Mouse (Mus musculus) neutrophil, adult 5-6 weeks (primary cell): ENCODE data around the gene Oaz1. TPM values are rescaled to one million over a fixed set of nuclear protein-coding genes. Genes with fewer than 3 reads are reported as not detected.

Experiments used
- ATAC-seq: fragments of 151-379, 151-347 bp; 2 replicates; pipeline ENCODE4 v1.8.0; 2017; ENCODE audit warnings: mild to moderate bottlenecking, moderate TSS enrichment; ENCODE audit not compliant: insufficient number of reproducible peaks, poor library complexity, low FRiP score, severe bottlenecking; ENCODE audit errors: extremely low read depth
- total RNA-seq: library from RNA; stranded (forward); fragments of 200-1000 nt; gene quantifications from 2 replicates; pipeline ENCODE4 v1.2.3, GENCODE M21; 2017

Gene Oaz1
- total RNA-seq: 227 and 271 TPM in 2 replicates

GRCm38 (mm10) chr10:80826151-80827062, at the start of gene Oaz1:
TSS of gene Oaz1 (plus strand) at chr10:80826656.
- peak; percentile 92 for ATAC-seq

DNA sequence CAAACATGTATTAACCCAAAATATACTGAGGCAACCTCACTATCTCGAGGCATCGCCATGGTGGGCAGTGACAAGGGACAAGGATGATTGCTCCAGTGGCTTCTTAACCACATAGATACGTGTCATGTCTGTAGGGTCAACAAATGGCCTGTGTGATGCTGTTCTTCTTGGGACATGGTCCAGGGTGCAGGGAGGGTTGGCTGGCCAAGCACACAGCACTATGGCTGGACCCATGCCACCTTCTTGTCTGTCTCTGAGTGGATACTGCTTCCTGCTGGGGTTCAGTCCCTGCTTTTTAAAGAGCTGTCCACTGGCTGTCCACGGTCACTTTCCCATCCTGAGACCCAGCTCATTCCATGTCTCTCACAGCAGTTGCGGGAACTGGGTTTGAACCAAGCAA, 49.3 kb upstream of the Oaz1 start:
- no peak for ATAC-seq

GRCm38 (mm10) chr10:80779565-80779964, 46.9 kb upstream of the Oaz1 start:
- no peak for ATAC-seq

DNA sequence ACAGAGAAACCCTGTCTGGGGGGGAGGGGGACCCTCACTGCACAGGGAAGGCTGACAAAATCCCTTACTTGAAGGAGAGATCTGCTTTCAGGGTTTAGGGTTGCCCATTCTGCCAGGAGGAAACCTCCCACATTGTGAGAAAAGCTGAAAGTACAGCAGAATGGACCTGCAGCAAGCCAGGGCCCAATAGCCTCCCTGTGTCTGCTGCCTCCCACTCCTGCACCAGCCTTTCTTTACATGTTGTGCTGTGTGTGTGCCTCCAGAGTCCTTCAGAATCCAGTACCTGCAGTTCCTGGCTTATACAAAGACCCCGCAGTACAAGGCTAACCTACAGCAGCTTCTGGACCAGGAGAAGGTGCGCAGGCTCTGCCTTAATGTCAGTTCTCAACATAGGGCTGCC, 42.2 kb upstream of the Oaz1 start:
- no peak for ATAC-seq

DNA sequence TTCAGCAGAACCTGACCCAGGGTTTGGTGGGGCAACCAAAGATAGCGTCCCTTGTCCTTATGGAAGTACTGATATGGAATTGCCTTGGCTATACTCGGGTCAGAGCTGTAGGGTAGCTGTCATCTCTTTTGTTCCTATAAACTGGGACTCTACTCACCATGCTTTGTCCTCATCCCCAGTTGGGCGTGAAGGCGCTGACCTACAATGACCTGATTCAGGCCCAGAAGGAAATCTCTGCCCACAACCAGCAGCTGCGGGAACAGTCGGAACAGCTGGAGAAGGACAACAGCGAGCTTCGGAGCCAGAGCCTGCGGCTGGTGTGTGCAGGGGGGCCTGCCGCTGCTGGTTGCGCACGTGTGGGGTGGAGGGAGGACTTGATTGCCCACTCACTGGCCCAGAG, 41.6 kb upstream of the Oaz1 start:
- ATAC-seq: no peak

- ATAC-seq: no peak
Observed at GRCm38 (mm10) chr10:80785963-80786362, 40.5 kb upstream of the Oaz1 start.

DNA sequence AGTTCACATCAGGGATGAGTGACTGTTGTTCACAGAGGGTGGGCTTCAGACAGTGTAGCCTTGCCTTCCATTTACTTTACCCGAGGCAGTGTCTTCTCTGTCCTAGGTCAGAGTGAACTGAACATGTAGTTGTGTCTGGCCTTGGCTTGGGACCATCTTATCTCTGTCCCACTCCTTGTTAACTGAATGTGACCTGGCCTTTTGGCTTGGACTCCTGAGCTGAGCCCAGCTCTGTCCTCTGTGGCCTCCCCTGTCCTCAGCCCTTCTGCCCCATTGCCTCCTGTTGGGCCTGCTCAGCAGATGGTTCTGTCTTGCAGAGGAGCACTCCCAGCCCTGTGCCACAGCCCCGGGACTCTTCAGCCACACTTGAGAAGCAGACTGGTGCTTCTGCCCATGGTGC, 38.9 kb upstream of the Oaz1 start:
- no peak for ATAC-seq

DNA sequence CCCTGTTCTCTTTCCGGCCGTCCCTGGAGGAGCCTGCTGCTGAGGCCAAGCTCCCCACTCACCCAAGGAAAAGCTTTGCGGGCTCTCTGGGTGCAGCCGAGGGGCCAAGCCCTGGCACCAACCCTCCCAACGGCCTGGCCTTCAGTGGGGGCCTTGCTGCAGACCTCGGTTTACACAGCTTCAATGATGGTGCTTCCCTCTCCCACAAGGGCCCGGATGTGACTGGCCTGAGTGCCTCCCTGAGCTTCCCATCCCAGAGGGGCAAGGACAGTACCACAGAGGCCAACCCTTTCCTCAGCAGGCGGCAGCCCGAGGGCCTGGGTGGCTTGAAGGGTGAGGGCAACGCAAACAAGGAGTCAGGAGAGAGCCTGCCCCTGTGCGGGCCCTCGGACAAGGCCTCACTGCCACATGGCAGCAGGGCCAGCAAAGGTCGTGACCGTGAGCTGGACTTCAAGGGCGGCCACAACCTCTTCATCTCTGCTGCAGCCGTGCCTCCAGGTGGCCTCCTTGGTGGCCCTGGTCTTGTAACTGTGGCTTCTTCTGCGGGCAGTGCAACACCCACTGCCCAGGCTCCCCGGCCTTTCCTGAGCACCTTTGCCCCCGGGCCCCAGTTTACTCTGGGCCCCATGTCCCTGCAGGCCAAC, 35.6 kb upstream of the Oaz1 start:
- no peak for ATAC-seq

DNA sequence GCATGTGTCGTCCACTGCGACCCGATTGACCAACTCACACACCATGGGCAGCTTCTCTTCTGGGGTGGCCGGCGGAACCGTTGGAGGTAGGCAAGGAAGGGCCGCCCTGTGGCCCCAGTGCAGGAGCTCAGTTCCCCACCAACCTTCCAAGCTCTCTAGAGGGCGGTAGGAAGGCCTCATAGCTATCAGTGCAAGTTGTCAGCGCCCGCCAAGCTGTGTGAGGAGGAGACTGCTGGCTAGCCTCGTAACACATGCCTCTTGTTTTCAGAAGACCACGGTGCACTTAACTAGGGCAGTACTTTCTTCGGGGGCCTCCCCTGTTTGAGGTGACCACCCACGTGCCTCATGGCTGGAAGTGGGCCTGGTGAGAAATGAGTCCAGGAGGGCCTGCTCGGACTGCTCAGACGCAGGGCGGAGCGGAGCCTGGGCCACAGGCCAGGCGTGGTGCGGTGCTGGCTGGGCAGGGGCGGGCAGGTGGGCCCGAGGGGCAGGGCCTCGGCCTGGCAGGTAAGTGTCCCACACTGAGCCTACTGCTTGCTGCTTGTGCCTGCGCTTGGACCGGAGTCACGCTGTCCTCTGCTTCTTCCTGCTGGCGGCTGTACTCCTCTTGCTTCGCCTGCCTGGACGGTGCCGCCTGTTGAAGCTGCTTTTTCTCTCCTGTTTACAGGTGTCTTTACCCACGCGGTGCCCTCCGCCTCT, 34.8 kb upstream of the Oaz1 start:
- no peak for ATAC-seq

DNA sequence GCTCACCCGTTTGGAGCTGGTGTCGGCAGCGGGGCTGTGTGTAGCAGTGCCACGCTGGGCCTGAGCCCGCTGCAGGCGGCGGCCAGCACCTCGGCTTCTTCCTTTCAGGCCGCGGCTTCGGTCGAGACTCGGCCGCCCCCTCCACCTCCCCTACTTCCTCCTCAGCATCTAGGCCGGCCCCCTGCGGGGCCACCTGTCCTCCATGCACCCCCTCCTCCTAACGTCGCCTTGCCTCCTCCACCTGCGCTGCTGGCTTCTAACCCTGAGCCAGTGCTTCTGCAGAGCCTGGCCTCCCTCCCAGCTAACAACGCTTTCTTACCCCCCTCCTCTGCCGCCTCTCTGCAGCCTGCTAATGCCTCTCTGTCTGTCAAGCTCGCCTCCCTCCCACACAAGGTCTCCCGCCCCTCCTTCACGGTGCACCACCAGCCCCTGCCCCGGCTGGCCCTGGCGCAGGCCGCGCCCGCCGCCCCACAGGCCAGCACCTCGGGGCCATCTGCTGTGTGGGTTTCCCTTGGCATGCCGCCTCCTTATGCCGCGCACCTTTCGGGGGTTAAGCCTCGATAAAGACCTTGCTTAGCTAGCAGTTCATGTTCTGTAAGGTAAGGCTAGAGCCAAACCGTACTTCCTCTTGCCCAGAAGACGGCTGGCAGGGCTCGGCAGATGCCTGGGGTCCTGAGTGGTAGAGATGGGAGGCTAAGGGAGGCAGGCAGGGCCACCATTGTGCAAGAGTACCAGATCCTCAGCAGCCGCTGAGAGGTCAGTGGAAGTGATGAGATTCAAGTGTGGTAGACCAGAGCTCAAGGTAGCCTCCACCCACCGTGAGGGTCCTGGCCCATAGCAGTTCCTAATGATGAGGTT, 34.1 kb upstream of the Oaz1 start:
- no peak for ATAC-seq

DNA sequence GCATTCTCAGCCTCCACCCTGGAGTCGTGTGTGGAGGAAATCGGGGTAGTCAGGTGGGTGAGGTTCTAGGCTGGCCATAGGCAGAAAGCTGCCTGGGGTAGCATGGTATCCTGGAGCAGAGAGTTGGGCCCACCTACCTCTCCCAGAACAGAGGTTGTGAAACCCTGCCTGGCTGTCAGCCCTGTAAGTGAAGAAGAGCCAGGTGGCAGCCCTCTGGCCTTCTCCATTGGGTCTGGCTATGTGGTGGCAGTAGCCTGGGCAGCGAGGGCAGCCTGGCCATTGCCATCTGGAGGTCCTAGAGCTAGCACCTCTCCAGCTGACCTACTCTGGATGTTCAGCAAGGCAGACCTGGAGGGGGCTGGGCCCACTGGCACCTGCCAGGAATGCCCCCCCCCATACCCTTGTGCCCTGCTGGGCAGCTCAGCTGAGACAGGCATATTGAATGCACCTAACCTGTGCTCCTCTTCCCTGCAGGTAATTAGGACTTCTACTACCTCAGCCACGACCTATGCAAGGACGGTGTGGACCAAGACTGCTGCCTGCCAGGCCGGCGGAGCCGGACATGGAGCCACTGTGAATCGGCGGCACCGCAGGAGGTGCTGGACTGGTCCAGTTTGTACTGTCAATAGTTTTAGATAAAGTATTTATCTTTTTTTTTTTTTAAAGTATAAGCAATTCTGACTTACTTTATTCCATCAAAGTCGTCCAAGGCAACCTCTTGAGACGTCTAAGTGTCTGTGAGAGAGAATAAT, 33.2 kb upstream of the Oaz1 start:
- ATAC-seq: no peak

DNA sequence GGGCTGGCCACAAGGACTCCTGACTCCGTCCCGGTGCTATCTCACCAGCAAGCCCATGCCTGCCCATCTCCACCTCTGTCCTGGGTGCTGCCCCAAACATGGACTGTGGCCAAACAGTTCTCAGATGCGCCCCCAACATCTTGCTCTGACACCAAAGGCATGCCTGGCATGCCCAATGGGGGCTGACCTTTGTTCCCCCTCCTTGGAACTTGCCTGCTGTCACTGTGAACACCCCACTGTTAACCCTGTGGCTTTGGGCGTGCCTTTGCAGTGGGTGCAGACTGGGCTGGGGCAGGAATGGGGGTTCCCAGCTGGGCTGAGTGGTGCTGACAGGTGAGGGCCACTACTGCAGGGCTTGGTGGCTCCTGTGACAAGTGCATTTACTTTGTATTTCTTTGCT, 32.7 kb upstream of the Oaz1 start:
- no peak for ATAC-seq

GRCm38 (mm10) chr10:80794750-80795149, 31.7 kb upstream of the Oaz1 start:
- no peak for ATAC-seq

DNA sequence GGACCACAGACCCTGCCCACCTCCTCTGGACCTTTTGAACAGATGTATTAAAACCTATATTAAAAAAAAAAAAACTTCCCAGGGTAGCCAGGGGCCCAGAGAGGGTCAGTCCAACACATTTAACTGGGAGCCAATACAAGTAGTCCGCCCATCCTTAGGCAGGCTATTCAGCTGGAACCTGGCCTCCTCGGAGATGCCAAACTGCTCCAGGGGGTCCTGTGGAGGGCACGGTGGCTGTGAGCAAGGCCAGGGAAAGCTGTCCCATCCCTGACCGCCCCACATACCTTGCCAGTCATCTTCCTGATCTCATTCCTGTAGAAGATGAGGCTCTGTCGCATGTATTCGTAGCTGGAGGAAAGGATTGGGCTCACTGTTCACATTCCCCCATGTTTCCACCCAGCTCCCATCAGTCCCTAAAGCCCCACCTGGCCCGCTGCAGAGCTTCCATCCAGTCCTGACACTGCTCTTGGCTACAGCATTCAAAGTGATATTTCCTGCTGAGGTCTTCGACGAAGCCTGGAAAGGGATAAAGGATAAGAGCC, 30.1 kb upstream of the Oaz1 start:
- ATAC-seq: no peak

- ATAC-seq: peak; percentile 2; the same call in 1 of the 2 replicates
Observed at GRCm38 (mm10) chr10:80797186-80798149, 29.0 kb upstream of the Oaz1 start.

DNA sequence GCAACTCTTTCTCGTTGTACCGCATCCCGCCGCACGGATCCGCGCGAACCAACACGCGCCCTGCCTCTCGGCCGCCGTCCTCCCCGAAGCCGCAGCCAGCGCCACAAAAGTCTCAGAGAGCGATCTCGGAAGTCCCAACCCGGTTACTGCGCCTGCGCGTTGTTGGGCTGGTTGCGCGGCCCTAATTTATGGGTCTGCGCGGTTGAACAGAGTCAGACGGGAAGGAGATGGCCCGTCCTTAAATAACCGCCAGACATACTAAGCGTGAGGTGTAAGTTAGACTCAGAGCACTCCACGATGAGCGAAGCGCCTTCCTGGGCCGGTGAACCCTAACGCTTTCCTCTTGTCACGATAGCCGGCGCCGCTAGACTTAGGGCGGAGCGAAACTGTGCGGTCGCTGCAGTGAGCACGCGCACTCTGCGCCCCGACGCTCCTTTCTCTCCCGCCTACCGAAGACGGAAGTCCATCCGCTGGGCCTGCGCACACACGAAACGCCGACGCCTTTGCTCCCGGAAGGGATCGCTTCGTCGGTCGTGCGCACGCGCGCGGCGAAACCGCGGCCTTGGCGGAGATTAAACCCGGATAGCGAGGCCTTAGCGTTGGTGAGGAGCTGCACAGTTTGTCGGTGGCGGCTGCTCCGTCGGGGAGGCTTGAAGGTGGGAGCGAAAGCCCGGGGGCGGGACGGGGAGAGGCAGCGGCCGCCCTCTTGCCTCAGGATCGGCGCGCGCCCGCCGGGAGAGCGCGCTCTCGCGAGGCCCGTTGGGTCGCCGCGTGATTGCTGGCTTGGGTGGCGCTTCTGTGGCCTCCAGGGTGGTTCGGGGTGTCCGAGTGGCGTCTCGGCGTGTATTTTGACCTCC, 28.1 kb upstream of the Oaz1 start, which contains the start of the genes Sf3a2 and Plekhj1:
Gene Sf3a2, plus strand, starts transcription at position 49 of the 857 bp plus-strand sequence.
Gene Plekhj1, minus strand, starts transcription at position 477 of the 857 bp plus-strand sequence.
- ATAC-seq: peak; percentile 85
